Comparison of ENCODE assay signal across 8 mouse cellular contexts in genomic region chrX:77509149-77509548, GRCm38 (mm10). TPM values are rescaled to one million over a fixed set of nuclear protein-coding genes. Genes with fewer than 3 reads are reported as not detected.
DNase-seq lines count a peak whose midpoint lies in the region; ATAC-seq lines count a peak whose summit lies in the region.

No protein-coding gene starts in this region.

- peak overlapping the region; percentile 23 for H3K4me3 ChIP-seq in embryonic facial prominence, embryonic 15.5 days (replicated peaks)
- H3K4me3 ChIP-seq in kidney, embryonic 14.5 days (ENCODE audit: low read length), result no peak overlapping the region
- peak overlapping the region; percentile 61 for H3K4me3 ChIP-seq in limb, embryonic 15.5 days

- WGBS in embryonic facial prominence, embryonic 15.5 days, result 18% methylated on average over 13 of the region's 13 CpGs
- WGBS in kidney, embryonic 14.5 days, result 28% methylated on average over 13 of the region's 13 CpGs
- WGBS in limb, embryonic 15.5 days, result 24% methylated on average over 13 of the region's 13 CpGs

- H3K27ac ChIP-seq in embryonic facial prominence, embryonic 15.5 days (replicated peaks), result peak overlapping the region; percentile 96
- H3K27ac ChIP-seq in kidney, embryonic 14.5 days (ENCODE audit: low read depth, low read length), result peak overlapping the region; percentile 96; the same call in 1 of the 2 replicates
- peak overlapping the region; percentile 96 for H3K27ac ChIP-seq in limb, embryonic 15.5 days

- ATAC-seq in embryonic facial prominence, embryonic 15.5 days (ENCODE audit: insufficient number of reproducible peaks, low FRiP score, low TSS enrichment, low read depth), result peak; percentile 73
- ATAC-seq in kidney, embryonic 14.5 days (ENCODE audit: low FRiP score, low TSS enrichment), result peak; percentile 69
- ATAC-seq in limb, embryonic 15.5 days (ENCODE audit: insufficient number of reproducible peaks, low FRiP score, low TSS enrichment, low read depth), result peak; percentile 40

- no peaks in the 10 kb centered on the region for H3K4me1 ChIP-seq in embryonic facial prominence, embryonic 15.5 days
- H3K4me1 ChIP-seq in kidney, embryonic 14.5 days (ENCODE audit: control insufficient read depth, insufficient read depth, low read length), result no peaks in the 10 kb centered on the region
- H3K4me1 ChIP-seq in limb, embryonic 15.5 days, result peaks cover 13% of the 10 kb centered on the region

- H3K27me3 ChIP-seq in embryonic facial prominence, embryonic 15.5 days, result no peaks in the 10 kb centered on the region
- no peaks in the 10 kb centered on the region for H3K27me3 ChIP-seq in kidney, embryonic 14.5 days (ENCODE audit: control insufficient read depth, insufficient read depth, low read length)
- no peaks in the 10 kb centered on the region for H3K27me3 ChIP-seq in limb, embryonic 15.5 days

- no peak overlapping the region for H3K9ac ChIP-seq in embryonic facial prominence, embryonic 15.5 days
- H3K9ac ChIP-seq in kidney, embryonic 14.5 days (ENCODE audit: low read depth, low read length), result no peak overlapping the region
- no peak overlapping the region for H3K9ac ChIP-seq in limb, embryonic 15.5 days

- DNase-seq in 3134 (ENCODE audit: extremely low read depth, insufficient read length, low spot score), result peak; percentile 74
- peak; percentile 29 to 58 for DNase-seq in adrenal gland, postnatal 4 days (ENCODE audit: low spot score in 2 of 2)
- peak; percentile 89 to 91 for DNase-seq in heart, adult 9 months (ENCODE audit: low spot score in 2 of 2)
- DNase-seq in monocyte, adult 2 months (ENCODE audit: low read depth in 1 of 2, low spot score in 2 of 2), result peak; percentile 20 to 50
- peak; percentile 77 to 82 for DNase-seq in spleen, postnatal 36 days (ENCODE audit: low spot score in 2 of 2)

- H3K36me3 ChIP-seq in embryonic facial prominence, embryonic 15.5 days, result no peaks in the 10 kb centered on the region
- no peaks in the 10 kb centered on the region for H3K36me3 ChIP-seq in kidney, embryonic 14.5 days (ENCODE audit: control insufficient read depth, insufficient read depth, low read length)
- H3K36me3 ChIP-seq in limb, embryonic 15.5 days, result no peaks in the 10 kb centered on the region

- H3K9me3 ChIP-seq in embryonic facial prominence, embryonic 15.5 days (replicated peaks), result no peaks in the 10 kb centered on the region
- H3K9me3 ChIP-seq in kidney, embryonic 14.5 days (ENCODE audit: control insufficient read depth, low read length), result no peaks in the 10 kb centered on the region
- H3K9me3 ChIP-seq in limb, embryonic 15.5 days, result no peaks in the 10 kb centered on the region

- peak overlapping the region; percentile 51 for H3K4me2 ChIP-seq in embryonic facial prominence, embryonic 15.5 days (replicated peaks)
- peak overlapping the region; percentile 36 for H3K4me2 ChIP-seq in kidney, embryonic 14.5 days (replicated peaks; ENCODE audit: low read depth, low read length)
- H3K4me2 ChIP-seq in limb, embryonic 15.5 days, result peak overlapping the region; percentile 50

RNA-seq across cellular contexts. Expression of gene Tbl1x, which starts 1.7 kb away (rescaled TPM):
- total RNA-seq in adrenal gland, postnatal 4 days (2021), result 10 to 100 TPM; 82.3 to 88.5 TPM
- polyA plus RNA-seq in embryonic facial prominence, embryonic 15.5 days (2015; fragmentation: Nextera tagmentation; extraction: Ambion mirVana), result 65.1 and 67.1 TPM in 2 replicates
- polyA plus RNA-seq in kidney, embryonic 14.5 days (2014; fragmentation: Nextera tagmentation; extraction: Ambion mirVana), result 67.1 and 98.9 TPM in 2 replicates
- 63.5 and 67.1 TPM in 2 replicates for polyA plus RNA-seq in limb, embryonic 15.5 days (2015; fragmentation: Nextera tagmentation; extraction: Ambion mirVana)

Comparison
In these comparisons a context has a peak if more than half of its experiments do, and no peak if none do; other contexts are left out.
1. DNase-seq: peak in every context shown above with its lines; median percentile 90 in heart, adult 9 months; 80 in spleen, postnatal 36 days; 74 in 3134; 44 in adrenal gland, postnatal 4 days; 35 in monocyte, adult 2 months.